Mouse (Mus musculus): ENCODE results near the gene Sdha. TPM values are rescaled to one million over a fixed set of nuclear protein-coding genes. Genes with fewer than 3 reads are reported as not detected.

Gene Sdha
- polyA plus RNA-seq, 1 experiment from 2014 or later: 255 TPM

- Histone ChIP-seq H3K9me3 (ENCODE audit: control insufficient read depth, low read length) (no peaks in the 10 kb centered on the region), H3K4me2 (ENCODE audit: low read depth) (no peak overlapping the region), H3K4me1 (ENCODE audit: control insufficient read depth, insufficient read depth, low read length) (no peaks in the 10 kb centered on the region), H3K27me3 (ENCODE audit: control insufficient read depth, insufficient read depth, low read length) (no peaks in the 10 kb centered on the region), H3K27ac (ENCODE audit: low read depth, low read length) (no peak overlapping the region), H3K4me3 (ENCODE audit: low read depth, low read length) (no peak overlapping the region), H3K36me3 (ENCODE audit: control insufficient read depth, insufficient read depth, low read length) (peaks cover 3% of the 10 kb centered on the region; the same call in 1 of the 2 replicates), H3K9ac (ENCODE audit: low read length) (no peak overlapping the region)
- WGBS: 90% methylated on average over 13 of the region's 13 CpGs
- DNase-seq (ENCODE audit: low spot score) (no peak), ATAC-seq (ENCODE audit: insufficient read depth, low FRiP score, low TSS enrichment) (peak; percentile 20; the same call in 1 of the 2 replicates)
These were observed 13.2 kb upstream of the Sdha start for GRCm38 (mm10) chr13:74363176-74363858.

GRCm38 (mm10) chr13:74362218-74362617, 12.1 kb upstream of the Sdha start:
- no peak for ATAC-seq (ENCODE audit: insufficient read depth, low FRiP score, low TSS enrichment)
- no peak for DNase-seq (ENCODE audit: low spot score)
- no peaks in the 10 kb centered on the region for H3K4me1 ChIP-seq (ENCODE audit: control insufficient read depth, insufficient read depth, low read length)
- H3K4me3 ChIP-seq (ENCODE audit: low read depth, low read length): no peak overlapping the region
- no peak overlapping the region for H3K4me2 ChIP-seq (ENCODE audit: low read depth)
- peaks cover 3% of the 10 kb centered on the region; the same call in 1 of the 2 replicates for H3K36me3 ChIP-seq (ENCODE audit: control insufficient read depth, insufficient read depth, low read length)
- WGBS: 82% methylated on average over 2 of the region's 2 CpGs
- no peaks in the 10 kb centered on the region for H3K27me3 ChIP-seq (ENCODE audit: control insufficient read depth, insufficient read depth, low read length)
- H3K9me3 ChIP-seq (ENCODE audit: control insufficient read depth, low read length): no peaks in the 10 kb centered on the region
- no peak overlapping the region for H3K9ac ChIP-seq (ENCODE audit: low read length)
- no peak overlapping the region for H3K27ac ChIP-seq (ENCODE audit: low read depth, low read length)

- Histone ChIP-seq H3K27me3 (ENCODE audit: control insufficient read depth, insufficient read depth, low read length) (no peaks in the 10 kb centered on the region), H3K27ac (ENCODE audit: low read depth, low read length) (no peak overlapping the region), H3K4me1 (ENCODE audit: control insufficient read depth, insufficient read depth, low read length) (no peaks in the 10 kb centered on the region), H3K4me2 (ENCODE audit: low read depth) (no peak overlapping the region), H3K4me3 (ENCODE audit: low read depth, low read length) (no peak overlapping the region), H3K9ac (ENCODE audit: low read length) (no peak overlapping the region), H3K36me3 (ENCODE audit: control insufficient read depth, insufficient read depth, low read length) (peaks cover 4% of the 10 kb centered on the region; the same call in 1 of the 2 replicates), H3K9me3 (ENCODE audit: control insufficient read depth, low read length) (no peaks in the 10 kb centered on the region)
- 93% methylated on average over 13 of the region's 13 CpGs for WGBS
- ATAC-seq (ENCODE audit: insufficient read depth, low FRiP score, low TSS enrichment) (no peak), DNase-seq (ENCODE audit: low spot score) (no peak)
These were observed 6.4 kb upstream of the Sdha start for GRCm38 (mm10) chr13:74356491-74356890.

- Histone ChIP-seq H3K9ac (ENCODE audit: low read length) (peak overlapping the region; percentile 78), H3K9me3 (ENCODE audit: control insufficient read depth, low read length) (no peaks in the 10 kb centered on the region), H3K36me3 (ENCODE audit: control insufficient read depth, insufficient read depth, low read length) (no peaks in the 10 kb centered on the region), H3K4me1 (ENCODE audit: control insufficient read depth, insufficient read depth, low read length) (peaks cover 9% of the 10 kb centered on the region; the same call in 1 of the 2 replicates), H3K27ac (ENCODE audit: low read depth, low read length) (no peak overlapping the region), H3K4me3 (ENCODE audit: low read depth, low read length) (peak overlapping the region; percentile 81), H3K4me2 (ENCODE audit: low read depth) (peak overlapping the region; percentile 33), H3K27me3 (ENCODE audit: control insufficient read depth, insufficient read depth, low read length) (no peaks in the 10 kb centered on the region)
- WGBS: 2% methylated on average over 15 of the region's 15 CpGs
- ATAC-seq (ENCODE audit: insufficient read depth, low FRiP score, low TSS enrichment): peak; percentile 49
- DNase-seq (ENCODE audit: low spot score): no peak
These were observed 391 bp upstream of the Sdha start for GRCm38 (mm10) chr13:74350435-74350906.

- no peak for ATAC-seq (ENCODE audit: insufficient read depth, low FRiP score, low TSS enrichment)
These were observed 9.0 kb downstream of the Sdha start for GRCm38 (mm10) chr13:74341036-74341435.

GRCm38 (mm10) chr13:74329321-74329720, 20.8 kb downstream of the Sdha start:
- DNase-seq (ENCODE audit: low spot score) (no peak), ATAC-seq (ENCODE audit: insufficient read depth, low FRiP score, low TSS enrichment) (no peak)
- Histone ChIP-seq H3K4me1 (ENCODE audit: control insufficient read depth, insufficient read depth, low read length) (no peaks in the 10 kb centered on the region), H3K9me3 (ENCODE audit: control insufficient read depth, low read length) (no peaks in the 10 kb centered on the region), H3K4me3 (ENCODE audit: low read depth, low read length) (no peak overlapping the region), H3K36me3 (ENCODE audit: control insufficient read depth, insufficient read depth, low read length) (peaks cover 16% of the 10 kb centered on the region), H3K4me2 (ENCODE audit: low read depth) (no peak overlapping the region), H3K9ac (ENCODE audit: low read length) (no peak overlapping the region), H3K27me3 (ENCODE audit: control insufficient read depth, insufficient read depth, low read length) (no peaks in the 10 kb centered on the region), H3K27ac (ENCODE audit: low read depth, low read length) (no peak overlapping the region)

More at GRCm38 (mm10) chr13:74341036-74341435, 9.0 kb downstream of the Sdha start:
- 63% methylated on average over 3 of the region's 3 CpGs for WGBS
- DNase-seq (ENCODE audit: low spot score): peak; percentile 39
- H3K4me1 ChIP-seq (ENCODE audit: control insufficient read depth, insufficient read depth, low read length): no peaks in the 10 kb centered on the region
- H3K27ac ChIP-seq (ENCODE audit: low read depth, low read length): no peak overlapping the region
- no peaks in the 10 kb centered on the region for H3K27me3 ChIP-seq (ENCODE audit: control insufficient read depth, insufficient read depth, low read length)
- H3K9me3 ChIP-seq (ENCODE audit: control insufficient read depth, low read length): no peaks in the 10 kb centered on the region
- H3K36me3 ChIP-seq (ENCODE audit: control insufficient read depth, insufficient read depth, low read length): peaks cover 6% of the 10 kb centered on the region
- H3K9ac ChIP-seq (ENCODE audit: low read length): no peak overlapping the region
- no peak overlapping the region for H3K4me3 ChIP-seq (ENCODE audit: low read depth, low read length)
- no peak overlapping the region for H3K4me2 ChIP-seq (ENCODE audit: low read depth)

- H3K4me3 ChIP-seq (ENCODE audit: low read depth, low read length): peak within 1 kb of the TSS; percentile 84
- peak; percentile 98 for ATAC-seq (ENCODE audit: insufficient read depth, low FRiP score, low TSS enrichment)
These were observed 32.8 kb downstream of the Sdha start, which contains the start of gene Pdcd6 for GRCm38 (mm10) chr13:74317170-74317849. Gene Pdcd6, minus strand, starts transcription at chr13:74317580.

GRCm38 (mm10) chr13:74316789-74317169, 33.3 kb downstream of the Sdha start:
- ATAC-seq (ENCODE audit: insufficient read depth, low FRiP score, low TSS enrichment) (no peak; the same call in 1 of the 2 replicates), DNase-seq (ENCODE audit: low spot score) (no peak)
- Histone ChIP-seq H3K27ac (ENCODE audit: low read depth, low read length) (peak overlapping the region; percentile 42; the same call in 1 of the 2 replicates), H3K9ac (ENCODE audit: low read length) (peak overlapping the region; percentile 86), H3K9me3 (ENCODE audit: control insufficient read depth, low read length) (no peaks in the 10 kb centered on the region), H3K27me3 (ENCODE audit: control insufficient read depth, insufficient read depth, low read length) (no peaks in the 10 kb centered on the region), H3K4me3 (ENCODE audit: low read depth, low read length) (peak overlapping the region; percentile 84), H3K4me2 (ENCODE audit: low read depth) (peak overlapping the region; percentile 72), H3K4me1 (ENCODE audit: control insufficient read depth, insufficient read depth, low read length) (peaks cover 6% of the 10 kb centered on the region; the same call in 1 of the 2 replicates), H3K36me3 (ENCODE audit: control insufficient read depth, insufficient read depth, low read length) (peaks cover 2% of the 10 kb centered on the region; the same call in 1 of the 2 replicates)
- WGBS: 4% methylated on average over 15 of the region's 15 CpGs

More at GRCm38 (mm10) chr13:74317170-74317849, 32.8 kb downstream of the Sdha start, which contains the start of gene Pdcd6:
- Histone ChIP-seq H3K4me2 (ENCODE audit: low read depth) (peak within 1 kb of the TSS; percentile 72), H3K27me3 (ENCODE audit: control insufficient read depth, insufficient read depth, low read length) (no peaks in the 10 kb centered on the region), H3K36me3 (ENCODE audit: control insufficient read depth, insufficient read depth, low read length) (peaks cover 3% of the 10 kb centered on the region; the same call in 1 of the 2 replicates), H3K27ac (ENCODE audit: low read depth, low read length) (peak within 1 kb of the TSS; percentile 42; the same call in 1 of the 2 replicates), H3K9ac (ENCODE audit: low read length) (peak within 1 kb of the TSS; percentile 86), H3K4me1 (ENCODE audit: control insufficient read depth, insufficient read depth, low read length) (peaks cover 6% of the 10 kb centered on the region; the same call in 1 of the 2 replicates), H3K9me3 (ENCODE audit: control insufficient read depth, low read length) (no peaks in the 10 kb centered on the region)
- under 1% methylated on average over 36 of the region's 36 CpGs for WGBS
- peak; percentile 91 for DNase-seq (ENCODE audit: low spot score)
